Mouse (Mus musculus) adrenal gland, postnatal 4 days (tissue): ENCODE results near the gene Macrod2. TPM values are rescaled to one million over a fixed set of nuclear protein-coding genes. Genes with fewer than 3 reads are reported as not detected.

Experiments
- DNase-seq, 2 experiments: peaks; one replicate each; pipeline ENCODE4 v3.0.0; 2021 to 2022; ENCODE audit warnings: low spot score in 2 of 2, mixed read lengths in 2 of 2
- total RNA-seq, 2 experiments: library from RNA; stranded (reverse); gene quantifications; 2 replicates each; pipeline ENCODE4 v1.2.3; 2021

Gene Macrod2
- total RNA-seq, 2 experiments from 2014 or later: 7.4 to 9.6 TPM

DNA sequence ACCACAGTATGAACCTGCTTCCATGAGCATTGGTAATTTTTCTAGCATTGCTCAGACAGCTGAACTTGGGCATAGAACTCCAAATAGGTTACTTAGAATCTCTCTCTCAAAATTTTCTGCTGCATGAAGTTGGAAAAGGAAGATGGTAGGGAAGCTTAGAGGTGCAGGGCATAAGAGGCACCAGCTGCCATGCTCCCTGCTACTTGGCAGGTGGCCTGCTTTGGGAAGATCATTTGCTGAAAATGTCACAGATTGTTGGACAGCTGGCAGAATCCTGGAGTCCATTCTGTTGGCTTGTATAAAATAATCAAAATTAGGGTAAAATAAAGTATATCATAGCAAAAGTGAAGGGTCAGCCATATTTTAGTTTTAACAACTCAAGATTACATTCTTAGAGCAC is 1425.7 kb downstream of the Macrod2 start:
- DNase-seq: no peak

DNA sequence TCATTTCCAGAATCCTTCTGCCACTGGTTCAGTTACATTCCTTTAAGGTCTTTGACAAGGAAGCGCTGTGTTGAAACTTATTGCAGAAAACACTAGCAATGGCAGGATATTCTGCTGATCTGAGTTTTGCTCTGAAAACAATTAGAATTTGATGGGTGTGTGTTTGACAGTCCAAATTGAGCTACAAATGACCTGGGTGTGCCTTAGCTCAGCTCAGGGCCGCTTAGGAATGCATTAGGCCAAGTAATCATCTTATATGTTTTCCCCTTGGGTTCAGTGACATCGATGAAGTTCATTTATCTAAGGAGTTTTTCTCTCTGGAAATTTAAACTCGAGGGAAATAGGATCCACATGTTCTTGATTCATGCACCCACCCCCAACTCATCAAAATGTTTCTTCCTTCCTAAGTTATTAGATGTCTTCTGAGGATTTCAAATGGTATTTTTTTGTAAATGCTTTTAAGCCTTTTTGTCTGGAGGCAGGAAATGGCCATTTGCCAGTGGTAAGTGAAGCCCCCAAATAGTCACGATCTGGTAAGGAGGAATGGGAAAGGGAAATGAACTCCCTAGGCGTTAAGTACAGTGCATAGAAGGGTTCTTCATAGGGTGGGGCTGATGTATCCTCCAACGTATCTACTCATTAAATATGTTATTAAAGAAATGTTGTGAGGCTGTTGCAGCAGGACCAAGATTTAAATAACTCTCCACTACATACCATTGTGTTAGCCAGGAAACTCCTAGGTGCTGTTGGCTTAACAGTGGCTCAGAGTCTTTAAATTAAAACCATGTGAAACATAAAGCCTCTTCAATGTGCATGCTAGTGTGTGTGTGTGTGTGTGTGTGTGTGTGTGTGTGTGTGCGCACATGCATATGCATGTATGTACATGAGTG is 1430.7 kb downstream of the Macrod2 start:
- DNase-seq: no peak

DNA sequence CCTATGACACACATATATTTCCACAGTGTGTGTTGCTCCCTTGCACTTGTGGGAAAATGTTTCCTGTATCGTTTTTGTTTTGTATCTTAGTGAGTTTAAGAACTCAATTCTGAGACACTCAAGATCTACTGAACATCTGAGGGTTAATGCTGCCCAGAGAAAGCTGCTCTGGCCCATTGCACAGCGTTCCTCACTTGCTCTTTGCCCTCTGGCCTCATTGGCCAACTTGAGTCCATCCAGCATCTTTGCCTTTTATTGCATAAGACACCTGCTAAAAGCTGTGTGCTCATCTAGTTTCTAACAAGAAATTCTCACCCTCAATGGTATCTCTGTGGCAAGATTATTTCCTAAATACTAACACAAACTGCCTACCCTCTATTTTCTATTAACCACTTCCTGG is 1435.4 kb downstream of the Macrod2 start:
- no peak for DNase-seq

DNA sequence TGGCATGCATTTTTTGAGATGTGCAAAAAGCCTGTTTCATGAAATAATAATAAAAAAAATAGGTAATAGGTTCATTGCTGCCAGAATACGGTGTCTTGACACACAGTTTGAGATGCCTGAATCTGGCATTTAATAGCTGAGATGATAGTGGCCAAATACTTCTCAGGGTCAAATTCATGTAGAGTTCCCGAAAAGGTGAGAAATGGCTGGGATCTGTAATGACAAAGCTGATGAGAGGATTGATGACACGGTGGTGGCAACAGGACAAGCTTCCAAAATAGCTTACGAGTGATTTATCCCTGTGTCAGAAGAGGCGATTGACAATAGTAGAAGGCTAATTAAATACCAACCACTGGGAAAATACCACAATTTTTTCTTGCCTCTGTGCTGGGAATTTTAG is 1436.4 kb downstream of the Macrod2 start:
- no peak for DNase-seq

DNA sequence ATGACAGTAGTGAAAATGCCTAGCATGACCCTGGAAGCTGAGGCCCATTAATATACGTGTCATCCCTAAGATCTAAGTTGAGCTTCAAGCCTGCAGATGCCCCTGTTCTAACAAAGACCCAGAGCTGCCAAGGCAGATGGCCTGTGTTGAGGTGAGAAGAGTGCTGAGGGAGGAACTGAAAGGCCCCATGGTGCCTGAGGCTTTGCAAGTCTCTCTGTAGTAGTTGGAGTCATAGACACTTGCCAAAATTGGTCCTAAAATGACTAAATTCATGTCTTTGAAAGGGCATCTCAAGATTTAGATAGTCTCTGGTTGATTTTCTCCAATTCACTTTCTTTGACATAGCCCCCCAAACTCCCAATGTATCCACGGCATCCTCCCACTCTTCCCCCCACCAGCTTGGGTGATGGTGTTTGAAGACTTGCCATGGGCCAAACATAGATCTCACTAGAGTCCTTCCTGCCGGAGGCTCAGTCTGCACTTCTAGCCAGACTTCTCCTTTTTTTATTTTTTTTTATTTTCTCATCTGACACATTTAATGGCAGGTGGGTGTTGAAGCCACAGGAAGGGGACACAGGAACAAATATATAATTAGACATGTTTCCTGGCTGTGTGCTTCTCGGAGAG is 1439.2 kb downstream of the Macrod2 start:
- DNase-seq: no peak

DNA sequence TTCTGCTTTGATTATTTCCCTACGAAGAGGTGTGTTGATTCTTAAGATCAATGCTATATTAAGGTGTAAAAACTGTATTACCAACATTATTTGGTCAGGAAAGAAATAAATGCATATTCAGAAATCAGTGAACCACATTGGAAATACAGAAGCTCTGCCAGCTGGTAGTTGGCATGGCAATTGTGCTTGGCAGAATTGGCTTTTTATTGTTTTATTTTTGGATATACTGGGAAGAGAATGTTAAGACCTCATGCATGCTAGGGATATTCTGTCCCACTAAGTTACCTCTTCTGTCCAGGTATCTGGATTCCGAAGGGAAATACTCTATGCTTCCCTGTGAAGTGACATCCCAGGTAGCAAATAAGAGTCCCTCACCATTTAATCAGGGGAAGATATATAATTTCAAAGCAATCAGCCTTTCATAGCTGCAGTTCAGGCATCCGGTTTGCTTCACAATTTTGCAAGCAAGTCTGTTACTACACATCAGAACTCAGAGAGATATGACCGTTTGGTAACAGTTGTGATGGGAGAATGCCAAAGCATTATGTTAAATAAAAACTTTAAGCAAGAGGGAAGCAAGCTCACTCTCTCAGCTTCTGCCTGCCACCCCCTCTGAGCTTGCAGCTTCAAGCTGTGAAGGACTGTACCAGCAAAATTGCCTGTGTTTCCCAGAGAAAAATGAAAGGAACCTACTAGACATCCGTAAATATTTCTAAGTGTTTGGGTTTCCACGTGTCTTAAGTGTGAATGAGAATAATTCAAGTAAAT is 1449.5 kb downstream of the Macrod2 start:
- no peak for DNase-seq

DNA sequence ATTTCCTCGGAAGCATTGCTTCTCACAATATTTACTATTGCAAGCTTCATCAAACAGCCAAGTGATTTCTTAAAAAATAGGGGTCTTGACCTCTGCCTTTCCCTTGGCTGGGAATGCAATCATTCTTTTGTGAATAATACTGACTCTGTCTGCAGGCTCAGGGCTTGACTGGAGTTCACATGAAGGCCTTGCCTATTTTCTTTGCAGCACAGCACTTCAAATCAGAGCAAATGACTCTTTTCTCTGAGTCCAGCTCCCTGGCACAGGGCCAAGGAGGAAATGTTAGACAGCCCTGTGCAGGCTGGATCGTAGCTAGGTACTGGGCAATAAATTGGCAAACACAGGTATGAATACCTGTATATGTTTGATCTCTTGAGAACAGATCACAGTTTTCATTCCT is 1464.1 kb downstream of the Macrod2 start:
- no peak for DNase-seq

DNA sequence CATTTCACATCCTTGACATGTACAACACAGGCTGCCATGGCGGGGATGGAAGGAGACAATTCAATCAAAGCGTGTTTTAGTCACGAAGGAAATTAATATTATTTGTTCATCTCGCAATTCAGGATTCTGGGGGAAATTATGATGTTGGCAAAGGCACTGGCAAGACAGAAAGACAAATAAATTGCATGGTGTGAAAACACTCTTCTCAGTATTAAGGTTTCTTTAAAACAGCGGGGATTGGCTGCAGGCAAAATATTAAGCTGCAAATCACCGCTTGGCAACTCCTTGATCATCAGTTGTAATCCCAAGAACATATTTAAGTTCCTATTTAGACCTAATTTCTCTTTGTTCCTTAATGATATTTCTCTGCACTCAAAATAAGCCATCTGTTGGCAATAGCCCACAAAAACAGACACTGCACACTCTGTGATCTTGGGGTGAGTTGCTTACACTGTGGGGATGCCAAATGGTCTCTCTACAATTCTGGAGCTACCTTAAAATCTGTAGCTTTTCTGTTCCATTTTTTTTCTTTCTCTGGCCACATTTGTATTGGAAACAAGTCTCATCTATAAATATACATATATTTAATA is 1466.7 kb downstream of the Macrod2 start:
- DNase-seq: no peak

DNA sequence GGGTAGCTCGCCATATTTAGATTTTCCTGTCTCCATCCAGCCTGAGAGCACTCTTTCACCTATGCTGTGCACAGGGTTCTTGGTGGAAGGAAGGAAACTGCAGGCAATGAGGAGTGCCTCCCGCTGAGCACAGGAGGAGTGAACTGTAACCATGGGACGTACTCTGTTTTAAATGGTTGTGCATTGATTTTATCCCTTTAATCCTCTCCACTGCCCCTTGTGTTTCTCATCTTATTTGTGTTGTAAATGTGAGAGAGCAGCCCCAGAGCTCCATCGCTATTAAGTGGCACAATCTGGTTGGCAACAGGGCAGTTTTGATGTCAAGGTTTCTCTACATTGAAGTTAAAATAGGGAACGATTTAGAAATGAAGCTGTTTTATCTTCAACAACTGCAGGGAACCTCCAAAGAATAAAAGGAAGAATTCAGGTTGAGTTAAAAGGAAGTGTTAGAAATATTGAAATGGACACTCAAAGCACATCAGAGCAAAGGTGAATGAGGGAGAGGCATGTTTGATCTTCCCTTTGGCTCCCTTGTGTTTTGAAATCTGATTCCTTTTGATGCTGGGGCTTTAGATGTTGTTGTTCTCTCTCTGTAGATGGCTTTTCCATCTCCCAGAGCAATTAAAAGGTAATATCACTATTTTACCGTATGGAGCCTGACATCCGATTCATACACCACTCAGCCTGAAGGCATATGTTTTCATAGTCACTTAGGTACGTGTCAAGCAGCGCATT is 1467.6 kb downstream of the Macrod2 start:
- DNase-seq: no peak

DNA sequence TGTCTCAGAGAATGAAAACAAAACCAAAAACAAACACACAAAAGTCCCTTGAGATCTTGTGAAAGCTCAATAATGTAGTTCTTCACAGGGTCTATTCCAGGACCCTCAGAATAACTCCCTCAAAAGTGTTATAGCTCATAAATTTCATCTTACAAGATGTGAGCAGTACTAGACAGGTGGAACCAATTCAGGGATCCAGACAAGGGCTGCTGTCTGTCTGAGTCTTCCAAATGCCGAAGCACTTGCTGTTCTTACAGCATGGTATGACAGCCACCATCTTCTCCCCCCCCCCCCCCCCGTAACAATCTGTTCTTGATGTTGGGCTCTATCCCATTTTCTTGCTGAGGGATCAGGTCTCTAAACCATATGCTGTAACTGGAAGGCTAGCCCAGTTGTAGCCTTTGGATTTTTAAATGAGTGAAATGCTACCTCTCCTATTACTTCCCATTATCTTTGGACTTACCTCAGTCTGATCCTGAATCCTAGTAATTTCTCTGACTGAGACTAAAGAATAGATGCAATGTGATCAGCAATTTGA is 1468.6 kb downstream of the Macrod2 start:
- no peak for DNase-seq

DNA sequence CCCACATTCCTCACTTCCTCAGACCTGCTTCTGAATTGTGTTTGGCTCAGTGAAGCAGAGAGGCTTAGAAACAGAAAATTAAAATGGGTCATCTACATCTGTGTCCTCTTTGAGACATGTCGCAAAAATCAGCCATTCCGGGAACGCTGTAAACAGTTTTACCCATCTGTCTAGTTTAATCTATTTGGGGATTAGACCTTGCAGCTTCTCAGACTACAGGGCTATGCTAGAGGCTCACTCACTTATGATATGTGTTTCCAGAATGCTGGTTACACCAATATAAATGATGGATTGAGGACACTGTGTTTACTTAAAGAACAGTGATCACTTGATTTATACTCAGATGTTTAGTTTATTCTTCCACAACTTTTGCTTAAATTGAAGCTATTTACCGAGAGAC is 1475.8 kb downstream of the Macrod2 start:
- DNase-seq: no peak

DNA sequence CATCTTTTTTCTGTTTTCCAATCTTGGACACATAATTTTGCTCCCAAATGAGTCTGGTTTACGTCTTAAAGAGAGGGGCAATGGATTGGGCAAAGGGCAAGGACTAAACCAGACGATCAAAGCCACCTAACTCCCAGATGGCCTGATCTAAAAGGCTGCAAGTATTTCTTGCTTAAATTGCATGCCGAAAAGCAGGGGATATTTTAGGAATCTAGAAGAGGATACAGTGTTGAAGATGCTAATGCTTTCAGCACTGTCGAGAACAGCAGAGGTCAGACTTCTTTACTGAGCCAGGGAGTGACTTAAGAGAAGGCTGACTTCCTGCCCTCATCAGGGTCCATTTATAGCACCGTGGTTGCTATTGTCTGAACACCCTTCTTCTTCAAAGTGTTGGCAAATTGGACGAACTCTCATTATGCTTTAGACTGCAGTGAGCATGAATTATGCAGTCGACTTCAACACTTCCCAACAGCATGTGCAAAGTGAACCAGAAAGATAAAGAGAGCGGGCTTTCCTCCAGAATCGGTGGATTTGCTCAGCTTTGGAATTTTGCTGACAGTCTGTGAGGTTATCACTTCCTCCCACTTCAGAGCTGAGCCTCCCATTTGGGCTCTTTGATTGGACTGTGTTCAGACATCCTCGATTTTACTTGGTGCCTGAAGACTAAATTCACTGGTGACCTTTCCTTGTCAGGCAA is 1481.2 kb downstream of the Macrod2 start:
- no peak for DNase-seq

DNA sequence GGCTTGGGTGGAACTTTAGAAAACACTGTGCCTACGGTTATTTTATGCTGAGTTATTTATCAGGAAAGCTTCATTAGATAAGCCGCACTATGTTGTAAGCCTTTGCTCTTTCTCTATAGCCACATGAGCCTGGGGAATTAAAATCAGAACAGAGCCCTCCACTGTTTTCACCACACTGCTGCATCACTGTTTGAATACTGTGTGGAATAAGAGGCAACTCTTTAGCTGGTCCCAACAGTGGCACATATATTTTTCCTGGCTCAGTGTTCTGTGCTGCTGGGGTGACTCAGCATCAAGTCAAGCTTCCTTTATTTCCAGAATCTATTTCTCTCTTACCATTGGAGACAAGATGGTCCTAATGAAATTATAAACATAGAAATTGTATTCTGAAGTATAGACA is 1481.8 kb downstream of the Macrod2 start:
- DNase-seq: no peak

DNA sequence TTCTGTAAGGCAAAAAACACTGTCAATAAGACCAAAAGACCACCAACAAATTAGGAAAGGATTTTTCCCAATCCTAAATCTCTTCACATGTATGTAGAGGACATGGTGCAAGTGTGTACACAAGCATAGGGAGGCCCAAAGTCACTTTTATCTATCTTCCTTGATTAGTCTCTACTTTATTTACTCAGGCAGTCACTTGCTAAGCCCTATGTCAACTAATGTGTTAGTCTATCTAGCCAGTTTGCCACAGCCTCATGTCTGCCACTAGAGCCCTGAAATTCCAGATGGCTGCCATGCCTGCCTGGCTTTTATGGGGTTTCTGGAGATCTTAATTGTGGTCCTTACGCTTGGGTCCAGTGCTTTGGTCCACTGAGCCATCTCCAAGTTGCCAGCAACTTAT is 1483.4 kb downstream of the Macrod2 start:
- no peak for DNase-seq

DNA sequence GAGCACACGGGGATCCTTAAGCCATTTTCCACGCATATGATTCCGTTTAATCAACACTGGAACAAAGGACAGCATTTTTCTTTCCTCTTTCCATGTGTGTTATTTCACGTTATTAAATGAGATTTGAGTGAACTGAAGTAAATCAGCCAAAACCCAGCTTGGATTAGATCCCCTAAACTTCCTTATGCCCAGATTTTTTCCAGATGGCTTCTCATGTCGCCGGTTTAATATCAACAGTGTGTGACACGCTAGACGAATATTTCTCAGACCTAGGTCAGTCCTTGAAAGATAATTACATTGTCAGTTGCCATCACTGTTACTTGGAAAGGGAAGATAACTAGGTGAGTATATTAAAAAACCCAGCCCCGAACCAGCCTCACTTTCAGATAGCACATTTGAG is 1484.6 kb downstream of the Macrod2 start:
- DNase-seq: no peak

DNA sequence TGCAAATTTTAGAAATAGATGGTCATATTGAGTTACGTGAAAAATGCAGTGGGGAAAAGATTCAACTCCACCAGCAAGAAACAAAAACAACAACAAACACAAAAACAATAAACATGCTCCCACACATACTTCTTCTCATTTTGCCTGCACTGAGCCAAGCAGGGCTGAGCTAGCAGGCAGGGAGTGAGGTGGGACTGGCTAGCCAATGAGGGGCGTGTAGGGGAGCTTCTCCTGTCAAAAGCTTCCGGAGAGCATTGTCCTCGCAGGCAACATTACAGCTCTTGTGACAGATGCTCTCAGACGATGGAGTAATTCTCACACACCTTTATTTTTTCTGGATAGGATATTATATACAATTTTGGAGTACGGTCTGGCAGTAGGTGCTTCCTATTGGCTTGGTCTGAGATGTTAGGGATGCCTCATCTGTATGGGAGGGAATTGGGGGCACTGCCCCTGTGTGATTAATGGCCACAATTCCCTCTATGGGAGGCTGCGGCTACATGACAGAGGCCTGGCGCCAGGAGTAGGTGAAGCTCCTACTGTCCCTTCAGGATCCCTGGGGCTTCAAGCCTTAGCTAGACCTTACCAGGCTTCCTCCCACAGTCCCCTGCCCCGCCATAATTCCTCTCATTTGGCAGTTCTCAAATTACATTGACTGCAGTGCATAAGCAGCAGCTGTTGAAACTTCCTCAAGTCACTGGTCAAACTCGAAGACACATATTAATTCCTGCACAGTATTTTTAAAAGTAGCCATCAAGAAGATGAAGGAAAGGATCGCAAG is 1491.8 kb downstream of the Macrod2 start:
- no peak for DNase-seq

DNA sequence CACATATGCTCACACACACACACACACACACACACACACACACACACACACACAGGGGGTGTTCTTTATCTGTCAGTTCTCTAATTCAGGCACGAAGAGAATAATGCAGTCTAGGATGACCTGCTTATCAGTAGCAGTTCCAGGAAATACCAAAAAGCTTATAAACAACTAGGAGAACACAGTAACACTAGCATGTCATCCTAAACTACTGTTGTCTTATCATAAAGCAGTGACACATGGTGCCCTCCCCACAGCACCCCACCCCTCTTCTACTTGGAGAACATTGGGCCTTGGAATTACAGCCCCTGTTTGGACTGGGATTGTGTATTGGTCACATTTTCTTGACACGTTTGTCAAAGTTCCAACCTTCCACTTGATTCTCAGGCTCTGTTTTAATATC is 1494.4 kb downstream of the Macrod2 start:
- DNase-seq: no peak

DNA sequence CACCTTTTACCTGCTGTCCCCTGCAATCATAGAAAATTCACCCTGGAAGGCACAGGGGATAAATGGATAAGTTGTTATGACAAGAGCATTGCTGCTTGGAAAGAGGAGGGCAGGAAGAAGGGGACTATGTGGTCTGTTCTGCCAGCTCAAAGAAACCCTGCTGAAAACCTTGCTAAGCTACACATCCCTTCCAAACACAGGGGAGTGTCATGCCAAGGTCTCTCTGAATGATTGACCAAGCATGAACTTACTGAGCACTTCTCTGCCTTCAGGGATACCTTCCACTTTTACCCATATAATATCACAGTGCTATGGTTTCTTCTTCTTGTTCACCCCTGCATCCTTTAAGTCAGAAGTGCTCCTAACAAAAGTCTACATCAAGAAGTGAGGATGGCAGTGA is 1502.8 kb downstream of the Macrod2 start:
- no peak for DNase-seq

DNA sequence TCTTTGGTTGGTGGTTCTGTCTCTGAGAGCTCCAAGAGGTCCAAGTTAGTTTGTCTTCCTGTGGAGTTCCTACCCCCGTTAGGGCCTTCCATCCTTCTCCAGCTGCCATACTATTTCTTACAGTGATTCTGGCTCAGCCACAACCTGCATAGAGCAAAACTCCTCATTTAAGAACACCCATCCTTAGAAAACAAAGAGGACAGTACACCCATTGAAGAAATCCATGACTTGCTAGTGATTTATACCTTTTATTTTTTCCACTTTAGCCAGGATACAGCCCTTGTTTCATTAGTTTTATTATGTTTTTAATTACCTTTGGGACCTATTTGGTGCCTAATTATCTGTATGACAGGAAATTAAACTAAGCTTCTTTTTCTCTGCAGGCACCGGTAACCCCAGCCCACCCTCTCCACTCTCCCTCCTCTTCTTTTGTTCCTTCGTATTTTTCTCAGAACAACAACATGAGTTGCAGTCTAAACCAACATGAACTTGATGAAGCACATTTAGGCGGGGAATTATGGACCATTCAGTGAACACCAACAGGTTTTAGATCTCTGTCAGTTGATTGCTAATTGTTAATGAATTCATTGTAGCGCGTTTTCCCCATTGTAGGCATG is 1516.8 kb downstream of the Macrod2 start:
- no peak for DNase-seq
